Mouse (Mus musculus): ENCODE results near the gene Nupl1. TPM values are rescaled to one million over a fixed set of nuclear protein-coding genes. Genes with fewer than 3 reads are reported as not detected.

Gene Nupl1
- not detected in 2 replicates for polyA plus RNA-seq (2016; fragmentation: Nextera tagmentation; extraction: Ambion mirVana)

DNA sequence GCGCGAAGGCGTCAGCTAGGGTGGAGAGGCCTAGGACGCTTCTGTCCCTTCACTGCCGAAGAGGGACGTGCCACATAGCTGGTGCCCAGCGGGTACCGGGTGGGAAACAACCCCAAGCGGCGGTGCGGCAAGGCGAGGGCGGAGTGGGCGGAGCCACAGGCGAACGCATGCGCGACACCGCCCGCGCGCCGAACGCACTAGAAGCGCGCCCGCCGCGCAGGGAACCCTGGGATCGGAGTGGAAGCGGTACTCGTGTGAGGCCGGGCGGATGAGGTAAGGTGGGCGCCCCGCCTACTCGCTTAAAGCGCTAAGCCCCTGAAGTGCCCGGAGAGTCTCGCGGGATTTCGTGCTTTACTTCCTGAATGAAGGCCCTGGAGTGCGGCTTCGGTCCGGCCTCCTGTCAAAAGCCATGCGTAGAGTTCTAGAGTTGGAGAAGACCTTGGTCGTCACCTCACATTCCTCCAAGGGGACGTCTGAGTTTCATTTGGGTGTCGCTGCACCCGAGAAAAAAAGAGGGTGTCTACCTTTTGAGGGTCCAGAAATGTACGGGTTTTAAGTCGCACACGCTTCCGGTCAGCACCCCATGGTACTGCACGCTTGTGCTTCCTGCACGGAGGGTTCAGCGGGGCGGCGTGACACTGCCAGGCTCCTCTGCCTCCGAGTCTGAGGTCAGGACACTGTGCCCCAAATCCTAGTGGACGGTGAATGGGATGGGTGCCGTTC lies at the start of gene Nupl1, which contains the start of gene Gm49336:
TSS of gene Nupl1 (minus strand) at position 151 of the 723 bp plus-strand sequence.
TSS of gene Gm49336 (minus strand) at position 227 of the 723 bp plus-strand sequence.
- H3K9me3 ChIP-seq (replicated peaks), result no peaks in the 10 kb centered on the region

DNA sequence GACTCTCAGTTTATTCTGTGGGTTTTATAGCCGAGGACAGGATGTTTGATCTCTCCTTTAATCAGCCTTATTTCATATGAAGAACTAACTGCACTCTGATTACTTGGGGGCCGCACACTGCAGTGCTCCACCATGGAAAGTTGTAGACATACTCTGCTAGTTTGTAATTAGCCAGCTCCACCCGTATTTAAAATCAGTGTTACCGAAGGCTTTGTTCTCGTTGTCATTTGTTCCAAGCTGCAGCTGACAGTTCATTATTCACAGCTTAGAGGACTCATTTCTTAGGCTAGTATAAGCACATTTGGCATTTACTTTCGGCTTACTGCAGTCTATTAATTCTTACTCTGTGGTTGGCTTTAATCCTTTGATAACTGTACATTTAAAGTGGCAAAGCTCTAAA lies 49.8 kb upstream of the Nupl1 start:
- Histone ChIP-seq H3K27me3 (ENCODE audit: low read depth, poor library complexity, severe bottlenecking) (no peaks in the 10 kb centered on the region), H3K36me3 (peaks cover 17% of the 10 kb centered on the region), H3K4me3 (no peak overlapping the region), H3K9me3 (replicated peaks) (no peaks in the 10 kb centered on the region), H3K27ac (no peak overlapping the region), H3K4me1 (no peaks in the 10 kb centered on the region)
- no peak for DNase-seq (ENCODE audit: low spot score)
- 86% methylated on average over 6 of the region's 6 CpGs for WGBS

More for the DNA sequence above, at the start of gene Nupl1, which contains the start of gene Gm49336:
- H3K4me3 ChIP-seq, result peak within 1 kb of the TSS; percentile 96
- H3K27me3 ChIP-seq (ENCODE audit: low read depth, poor library complexity, severe bottlenecking), result no peaks in the 10 kb centered on the region
- peak within 1 kb of the TSS; percentile 95 for H3K27ac ChIP-seq
- WGBS, result under 1% methylated on average over 62 of the region's 62 CpGs
- H3K4me1 ChIP-seq, result peaks cover 20% of the 10 kb centered on the region
- peak; percentile 96 for DNase-seq (ENCODE audit: low spot score)
- peaks cover 6% of the 10 kb centered on the region for H3K36me3 ChIP-seq

GRCm38 (mm10) chr14:60300224-60300991 lies 49.2 kb upstream of the Nupl1 start:
- WGBS, result 83% methylated on average over 14 of the region's 14 CpGs
- Histone ChIP-seq H3K36me3 (peaks cover 17% of the 10 kb centered on the region), H3K4me3 (no peak overlapping the region), H3K27ac (no peak overlapping the region), H3K9me3 (replicated peaks) (no peaks in the 10 kb centered on the region), H3K27me3 (ENCODE audit: low read depth, poor library complexity, severe bottlenecking) (no peaks in the 10 kb centered on the region), H3K4me1 (no peaks in the 10 kb centered on the region)
- DNase-seq (ENCODE audit: low spot score), result no peak

DNA sequence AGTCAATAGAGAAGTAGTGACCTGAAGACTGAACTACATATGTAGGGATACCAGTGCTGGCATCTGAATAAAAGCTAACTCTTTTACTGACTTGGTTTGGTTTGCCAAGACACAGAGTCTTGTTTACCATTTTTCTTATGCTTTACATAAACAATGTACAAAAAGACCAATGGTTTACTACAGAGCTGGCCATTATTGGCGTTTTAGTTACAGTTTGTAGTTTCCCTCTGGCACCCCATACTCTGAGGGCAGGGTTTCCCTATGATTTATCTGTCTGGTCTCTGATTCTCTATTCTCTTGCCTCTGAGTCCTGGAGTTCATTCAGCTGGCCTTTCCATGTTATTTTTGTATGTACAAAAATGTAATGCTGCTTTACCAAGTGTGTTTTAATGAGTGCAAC lies 44.3 kb upstream of the Nupl1 start:
- Histone ChIP-seq H3K9me3 (replicated peaks) (no peaks in the 10 kb centered on the region), H3K4me3 (no peak overlapping the region), H3K27ac (no peak overlapping the region), H3K4me1 (no peaks in the 10 kb centered on the region), H3K36me3 (peaks cover 15% of the 10 kb centered on the region; the same call in 1 of the 2 replicates), H3K27me3 (ENCODE audit: low read depth, poor library complexity, severe bottlenecking) (no peaks in the 10 kb centered on the region)
- no peak for DNase-seq (ENCODE audit: low spot score)
- WGBS, result 89% methylated on average over 1 of the region's 1 CpGs

GRCm38 (mm10) chr14:60290363-60290762 lies 39.1 kb upstream of the Nupl1 start:
- WGBS, result 94% methylated on average over 4 of the region's 4 CpGs
- H3K36me3 ChIP-seq, result peaks cover 14% of the 10 kb centered on the region; the same call in 1 of the 2 replicates

DNA sequence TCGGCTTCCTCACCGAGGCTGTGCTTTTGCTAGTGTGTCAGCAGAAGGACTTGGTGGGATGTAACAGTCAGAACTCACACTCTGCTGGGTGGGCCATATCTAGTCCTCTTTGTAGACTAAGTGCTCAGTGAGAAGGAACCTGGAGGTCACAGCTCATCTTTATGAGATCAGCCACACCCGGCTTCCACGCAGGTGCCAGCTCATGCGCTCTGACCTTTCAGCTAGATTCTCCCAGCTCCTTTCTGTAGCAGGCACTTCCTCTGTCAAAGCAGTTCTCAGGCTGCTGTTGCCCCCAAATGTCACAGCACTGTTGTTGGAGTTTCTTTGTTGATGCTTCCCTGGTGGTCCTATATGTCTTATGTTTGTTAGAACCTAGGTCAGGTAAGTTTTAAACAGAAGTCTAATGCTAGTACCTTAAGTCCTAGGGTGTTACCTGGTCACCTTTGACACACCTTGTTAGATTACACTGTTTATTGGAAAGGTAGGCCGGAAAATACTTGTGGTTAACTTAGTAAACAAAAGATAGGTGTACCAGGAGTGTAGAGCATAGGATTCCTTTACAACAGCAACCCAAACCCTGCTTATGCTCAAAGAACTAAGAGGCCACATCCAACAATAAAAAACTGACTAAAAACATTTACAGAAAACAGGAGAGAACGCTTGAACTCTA lies 35.1 kb upstream of the Nupl1 start:
- Histone ChIP-seq H3K4me3 (no peak overlapping the region), H3K27ac (no peak overlapping the region), H3K36me3 (peaks cover 15% of the 10 kb centered on the region; the same call in 1 of the 2 replicates), H3K9me3 (replicated peaks) (no peaks in the 10 kb centered on the region), H3K4me1 (no peaks in the 10 kb centered on the region), H3K27me3 (ENCODE audit: low read depth, poor library complexity, severe bottlenecking) (no peaks in the 10 kb centered on the region)
- WGBS, result 90% methylated on average over 7 of the region's 7 CpGs
- no peak for DNase-seq (ENCODE audit: low spot score)

More at GRCm38 (mm10) chr14:60290363-60290762, 39.1 kb upstream of the Nupl1 start:
- Histone ChIP-seq H3K4me1 (no peaks in the 10 kb centered on the region), H3K9me3 (replicated peaks) (no peaks in the 10 kb centered on the region), H3K27me3 (ENCODE audit: low read depth, poor library complexity, severe bottlenecking) (no peaks in the 10 kb centered on the region), H3K27ac (no peak overlapping the region), H3K4me3 (no peak overlapping the region)
- no peak for DNase-seq (ENCODE audit: low spot score)

- Histone ChIP-seq H3K4me3 (no peak overlapping the region), H3K27me3 (ENCODE audit: low read depth, poor library complexity, severe bottlenecking) (no peaks in the 10 kb centered on the region), H3K27ac (no peak overlapping the region), H3K36me3 (no peaks in the 10 kb centered on the region), H3K9me3 (replicated peaks) (no peaks in the 10 kb centered on the region), H3K4me1 (peaks cover 4% of the 10 kb centered on the region; the same call in 1 of the 2 replicates)
- no peak for DNase-seq (ENCODE audit: low spot score)
- WGBS, result 94% methylated on average over 7 of the region's 7 CpGs
These were observed 24.4 kb upstream of the Nupl1 start for GRCm38 (mm10) chr14:60275301-60276276.

GRCm38 (mm10) chr14:60273346-60273745 lies 22.1 kb upstream of the Nupl1 start:
- Histone ChIP-seq H3K36me3 (no peaks in the 10 kb centered on the region), H3K4me3 (no peak overlapping the region), H3K27ac (no peak overlapping the region), H3K9me3 (replicated peaks) (no peaks in the 10 kb centered on the region), H3K4me1 (peaks cover 4% of the 10 kb centered on the region; the same call in 1 of the 2 replicates), H3K27me3 (ENCODE audit: low read depth, poor library complexity, severe bottlenecking) (no peaks in the 10 kb centered on the region)
- WGBS, result 89% methylated on average over 6 of the region's 6 CpGs
- no peak for DNase-seq (ENCODE audit: low spot score)

- Histone ChIP-seq H3K9me3 (replicated peaks) (no peaks in the 10 kb centered on the region), H3K4me3 (no peak overlapping the region), H3K27me3 (ENCODE audit: low read depth, poor library complexity, severe bottlenecking) (no peaks in the 10 kb centered on the region), H3K27ac (no peak overlapping the region), H3K4me1 (peaks cover 9% of the 10 kb centered on the region), H3K36me3 (no peaks in the 10 kb centered on the region)
- no peak for DNase-seq (ENCODE audit: low spot score)
- WGBS, result 88% methylated on average over 6 of the region's 6 CpGs
These were observed 18.1 kb upstream of the Nupl1 start for GRCm38 (mm10) chr14:60269333-60269732.

- Histone ChIP-seq H3K27me3 (ENCODE audit: low read depth, poor library complexity, severe bottlenecking) (no peaks in the 10 kb centered on the region), H3K4me3 (peak within 1 kb of the TSS; percentile 91), H3K27ac (peak within 1 kb of the TSS; percentile 86), H3K4me1 (peaks cover 5% of the 10 kb centered on the region; the same call in 1 of the 2 replicates), H3K9me3 (replicated peaks) (no peaks in the 10 kb centered on the region), H3K36me3 (no peaks in the 10 kb centered on the region)
- WGBS, result under 1% methylated on average over 51 of the region's 51 CpGs
- DNase-seq (ENCODE audit: low spot score), result peak; percentile 94
These were observed 14.0 kb upstream of the Nupl1 start, which contains the start of gene Mtmr6 for GRCm38 (mm10) chr14:60264990-60265876. Gene Mtmr6 (plus strand): TSS chr14:60265228.

DNA sequence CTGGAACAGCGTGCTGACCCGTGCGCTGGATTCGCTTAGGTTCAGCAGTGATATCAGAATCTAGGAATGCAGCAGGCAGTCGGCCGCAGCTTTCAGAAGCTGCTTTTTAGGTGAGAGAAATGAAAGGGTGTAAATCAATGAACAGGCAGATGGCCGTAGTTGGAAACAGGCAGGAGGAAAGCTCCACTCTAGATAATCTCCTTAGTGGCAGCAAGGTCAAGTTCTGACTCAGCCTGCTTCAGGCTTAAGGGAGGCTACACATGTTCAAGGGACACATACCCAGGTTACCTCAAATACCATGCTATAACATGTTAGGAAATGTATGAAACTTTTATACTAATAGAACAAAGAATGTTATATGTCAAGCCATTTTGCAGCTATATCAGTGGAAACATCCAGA lies 11.1 kb upstream of the Nupl1 start:
- DNase-seq (ENCODE audit: low spot score), result no peak
- Histone ChIP-seq H3K4me1 (peaks cover 5% of the 10 kb centered on the region; the same call in 1 of the 2 replicates), H3K27ac (no peak overlapping the region), H3K9me3 (replicated peaks) (no peaks in the 10 kb centered on the region), H3K4me3 (no peak overlapping the region), H3K27me3 (ENCODE audit: low read depth, poor library complexity, severe bottlenecking) (no peaks in the 10 kb centered on the region), H3K36me3 (no peaks in the 10 kb centered on the region)
- WGBS, result 72% methylated on average over 7 of the region's 7 CpGs

All from limb, embryonic 10.5 days (tissue).